Mouse (Mus musculus): ENCODE measurements around the gene Abcc9. TPM values are rescaled to one million over a fixed set of nuclear protein-coding genes. Genes with fewer than 3 reads are reported as not detected.

The Abcc9 gene
- polyA plus RNA-seq, 1 experiment from 2014 or later: 1.6 TPM

DNA sequence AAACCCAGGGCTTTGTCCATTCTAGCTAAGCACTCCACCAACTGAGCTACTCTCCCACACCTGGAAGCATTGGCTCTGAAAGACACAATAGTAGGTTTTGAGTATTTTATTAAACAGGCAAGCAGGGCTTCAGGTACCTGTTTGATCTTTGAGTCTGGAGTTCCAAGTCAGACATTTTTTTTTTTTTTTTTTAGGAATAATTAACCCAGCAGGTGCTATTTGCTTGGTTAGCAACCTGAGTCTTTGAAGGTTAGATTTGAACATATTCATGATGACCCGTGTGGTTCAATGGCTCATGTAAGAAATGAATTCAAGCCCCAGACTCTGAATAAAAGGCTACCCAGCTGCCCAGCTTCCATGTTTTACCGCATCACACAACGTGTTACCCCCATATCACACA, 137.4 kb downstream of the Abcc9 start:
- Histone ChIP-seq H3K9ac (no peak overlapping the region), H3K27ac (no peak overlapping the region), H3K4me2 (no peak overlapping the region), H3K36me3 (ENCODE audit: poor library complexity, severe bottlenecking) (no peaks in the 10 kb centered on the region), H3K4me1 (no peaks in the 10 kb centered on the region), H3K9me3 (replicated peaks) (no peaks in the 10 kb centered on the region), H3K4me3 (no peak overlapping the region), H3K27me3 (peaks cover 27% of the 10 kb centered on the region)
- ATAC-seq: no peak
- WGBS: 95% methylated on average over 3 of the region's 3 CpGs

GRCm38 (mm10) chr6:142561151-142561550, 141.0 kb downstream of the Abcc9 start:
- WGBS: 68% methylated on average over 1 of the region's 1 CpGs
- H3K9ac ChIP-seq: no peak overlapping the region
- H3K36me3 ChIP-seq (ENCODE audit: poor library complexity, severe bottlenecking): no peaks in the 10 kb centered on the region
- H3K27ac ChIP-seq: no peak overlapping the region
- peaks cover 5% of the 10 kb centered on the region; the same call in 1 of the 2 replicates for H3K27me3 ChIP-seq
- H3K4me3 ChIP-seq: no peak overlapping the region
- ATAC-seq: no peak
- no peak overlapping the region for H3K4me2 ChIP-seq
- no peaks in the 10 kb centered on the region for H3K4me1 ChIP-seq
- H3K9me3 ChIP-seq (replicated peaks): no peaks in the 10 kb centered on the region

DNA sequence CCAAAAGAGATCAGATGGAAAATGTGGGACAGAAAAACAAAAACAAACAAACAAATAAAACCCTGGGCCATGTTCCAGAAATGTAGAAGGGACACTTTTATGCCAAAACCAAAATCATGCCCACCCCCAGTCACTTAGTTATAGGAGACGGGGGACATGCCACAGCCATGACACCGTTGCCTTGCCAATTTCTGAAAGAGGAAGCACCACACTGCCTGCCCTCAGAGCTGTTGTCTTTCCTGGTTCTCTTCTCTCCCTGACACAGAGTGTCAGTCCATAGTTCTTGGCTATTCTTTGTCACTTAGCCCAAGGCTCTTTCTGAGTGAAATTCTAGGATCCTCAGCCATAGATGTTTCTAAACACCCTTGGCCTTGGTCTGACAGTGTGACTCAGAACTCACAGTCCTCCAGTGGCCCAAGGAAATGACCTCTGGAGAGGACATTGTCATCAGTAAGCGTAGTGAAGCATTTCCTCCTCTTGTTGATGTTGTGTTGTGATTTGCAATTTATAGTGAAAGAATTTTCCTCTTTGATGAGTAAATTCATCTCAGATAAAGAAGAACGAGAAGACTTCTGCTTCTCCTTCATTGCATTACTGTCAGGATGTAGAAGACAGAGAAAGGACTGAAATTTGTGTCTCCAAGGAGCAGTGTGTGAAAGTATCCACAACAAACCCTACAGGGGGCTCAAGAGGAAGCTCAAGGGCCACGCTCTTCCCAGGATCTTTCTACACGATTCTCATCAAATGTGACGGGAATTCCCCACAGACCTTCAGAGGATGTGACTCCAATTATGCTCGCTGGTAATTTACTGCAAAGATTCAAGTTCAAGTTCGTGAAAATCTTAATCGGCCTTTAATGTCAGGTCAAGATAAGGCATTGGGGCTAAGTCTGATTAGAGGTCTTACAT, 143.1 kb downstream of the Abcc9 start:
- Histone ChIP-seq H3K4me3 (no peak overlapping the region), H3K4me1 (no peaks in the 10 kb centered on the region), H3K9me3 (replicated peaks) (no peaks in the 10 kb centered on the region), H3K4me2 (no peak overlapping the region), H3K27ac (no peak overlapping the region), H3K9ac (no peak overlapping the region), H3K36me3 (ENCODE audit: poor library complexity, severe bottlenecking) (no peaks in the 10 kb centered on the region), H3K27me3 (no peaks in the 10 kb centered on the region)
- 84% methylated on average over 10 of the region's 10 CpGs for WGBS
- ATAC-seq: no peak

- H3K36me3 ChIP-seq (ENCODE audit: poor library complexity, severe bottlenecking): no peaks in the 10 kb centered on the region
- H3K27me3 ChIP-seq: no peaks in the 10 kb centered on the region
- no peak overlapping the region for H3K4me2 ChIP-seq
- no peak overlapping the region for H3K27ac ChIP-seq
- ATAC-seq: no peak
- H3K9ac ChIP-seq: no peak overlapping the region
- no peaks in the 10 kb centered on the region for H3K9me3 ChIP-seq (replicated peaks)
- WGBS: 84% methylated on average over 10 of the region's 10 CpGs
- H3K4me3 ChIP-seq: no peak overlapping the region
- H3K4me1 ChIP-seq: no peaks in the 10 kb centered on the region
These were observed 144.0 kb downstream of the Abcc9 start for GRCm38 (mm10) chr6:142558076-142558475.

DNA sequence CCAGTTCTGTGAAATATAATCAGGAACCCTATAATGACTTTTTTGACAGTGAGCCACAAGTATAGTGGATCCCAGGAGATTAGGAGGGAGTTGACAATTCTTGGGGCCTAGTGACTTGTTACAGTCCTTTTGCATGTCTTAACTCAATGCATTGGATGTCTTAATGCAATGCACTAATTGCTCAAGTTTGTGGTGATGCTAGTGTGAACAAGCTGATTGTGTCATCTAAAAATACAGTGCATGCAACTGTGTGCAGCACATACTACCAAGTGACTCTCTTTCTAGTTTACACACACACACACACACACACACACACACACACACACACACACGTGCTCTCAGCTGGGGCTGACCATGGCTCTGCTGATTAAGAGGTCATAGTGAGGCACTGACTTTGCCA, 146.1 kb downstream of the Abcc9 start:
- Histone ChIP-seq H3K4me1 (no peaks in the 10 kb centered on the region), H3K27ac (no peak overlapping the region), H3K36me3 (ENCODE audit: poor library complexity, severe bottlenecking) (no peaks in the 10 kb centered on the region), H3K9me3 (replicated peaks) (no peaks in the 10 kb centered on the region), H3K9ac (no peak overlapping the region), H3K4me3 (no peak overlapping the region), H3K4me2 (no peak overlapping the region), H3K27me3 (no peaks in the 10 kb centered on the region)
- no peak for ATAC-seq
- WGBS: 44% methylated on average over 1 of the region's 1 CpGs

DNA sequence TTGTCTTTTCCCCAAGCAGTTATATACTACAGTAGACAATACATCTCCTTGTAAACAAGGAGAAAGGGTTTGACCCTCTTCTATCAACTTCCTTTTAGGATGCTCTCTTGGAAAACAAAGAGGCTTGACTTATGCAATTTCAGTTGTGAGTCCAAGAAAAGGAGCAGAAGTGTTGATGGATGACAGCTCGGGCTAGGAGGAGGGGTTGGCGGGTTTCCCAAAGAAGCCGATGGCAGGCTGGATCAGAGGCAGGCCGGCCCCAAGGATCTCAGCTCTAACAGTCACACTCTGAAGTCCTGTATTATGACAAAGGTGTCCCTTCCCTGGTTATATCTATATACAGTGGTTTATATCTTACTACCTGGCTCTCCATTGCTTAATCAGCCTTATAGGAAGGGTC, 150.6 kb downstream of the Abcc9 start:
- ATAC-seq: no peak
- H3K4me1 ChIP-seq: no peaks in the 10 kb centered on the region
- no peaks in the 10 kb centered on the region for H3K36me3 ChIP-seq (ENCODE audit: poor library complexity, severe bottlenecking)
- WGBS: 86% methylated on average over 4 of the region's 4 CpGs
- H3K4me3 ChIP-seq: no peak overlapping the region
- no peak overlapping the region for H3K9ac ChIP-seq
- H3K9me3 ChIP-seq (replicated peaks): no peaks in the 10 kb centered on the region
- no peak overlapping the region for H3K4me2 ChIP-seq
- no peaks in the 10 kb centered on the region for H3K27me3 ChIP-seq
- no peak overlapping the region for H3K27ac ChIP-seq

- no peaks in the 10 kb centered on the region for H3K36me3 ChIP-seq (ENCODE audit: poor library complexity, severe bottlenecking)
- no peak for ATAC-seq
- H3K4me3 ChIP-seq: no peak overlapping the region
- 76% methylated on average over 4 of the region's 4 CpGs for WGBS
- H3K9me3 ChIP-seq (replicated peaks): no peaks in the 10 kb centered on the region
- H3K4me2 ChIP-seq: no peak overlapping the region
- no peaks in the 10 kb centered on the region for H3K4me1 ChIP-seq
- no peak overlapping the region for H3K9ac ChIP-seq
- H3K27me3 ChIP-seq: no peaks in the 10 kb centered on the region
- no peak overlapping the region for H3K27ac ChIP-seq
These were observed 151.2 kb downstream of the Abcc9 start for GRCm38 (mm10) chr6:142550871-142551270.

GRCm38 (mm10) chr6:142548377-142548776, 153.7 kb downstream of the Abcc9 start:
- H3K4me3 ChIP-seq: no peak overlapping the region
- H3K4me1 ChIP-seq: no peaks in the 10 kb centered on the region
- no peaks in the 10 kb centered on the region for H3K36me3 ChIP-seq (ENCODE audit: poor library complexity, severe bottlenecking)
- no peak overlapping the region for H3K27ac ChIP-seq
- no peaks in the 10 kb centered on the region for H3K9me3 ChIP-seq (replicated peaks)
- H3K4me2 ChIP-seq: no peak overlapping the region
- WGBS: 79% methylated on average over 2 of the region's 2 CpGs
- no peaks in the 10 kb centered on the region for H3K27me3 ChIP-seq
- no peak for ATAC-seq
- no peak overlapping the region for H3K9ac ChIP-seq

DNA sequence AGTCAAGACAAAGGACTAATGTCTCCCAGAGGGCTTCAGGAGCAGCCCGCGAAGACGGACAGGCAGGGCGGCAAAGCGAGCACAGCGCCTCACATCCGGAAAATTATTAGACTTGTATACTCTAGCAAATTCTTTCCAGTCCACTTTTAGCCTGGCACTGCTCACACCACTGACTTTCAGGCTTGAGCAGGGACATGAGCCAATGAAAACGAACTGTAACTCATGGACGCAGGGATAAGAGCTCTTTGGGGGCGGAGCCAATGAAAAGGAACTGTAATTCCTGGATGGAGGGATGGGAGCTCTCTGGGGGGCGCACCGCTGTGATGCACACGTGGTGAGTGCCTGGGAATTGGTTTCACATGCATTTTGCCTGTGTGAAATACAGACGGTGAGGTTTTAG, 157.0 kb downstream of the Abcc9 start:
- Histone ChIP-seq H3K27ac (no peak overlapping the region), H3K9me3 (replicated peaks) (no peaks in the 10 kb centered on the region), H3K4me3 (no peak overlapping the region), H3K27me3 (no peaks in the 10 kb centered on the region), H3K36me3 (ENCODE audit: poor library complexity, severe bottlenecking) (no peaks in the 10 kb centered on the region), H3K4me2 (peak overlapping the region; percentile 27; the same call in 1 of the 2 replicates), H3K9ac (no peak overlapping the region), H3K4me1 (no peaks in the 10 kb centered on the region)
- WGBS: 57% methylated on average over 14 of the region's 14 CpGs
- ATAC-seq: no peak

DNA sequence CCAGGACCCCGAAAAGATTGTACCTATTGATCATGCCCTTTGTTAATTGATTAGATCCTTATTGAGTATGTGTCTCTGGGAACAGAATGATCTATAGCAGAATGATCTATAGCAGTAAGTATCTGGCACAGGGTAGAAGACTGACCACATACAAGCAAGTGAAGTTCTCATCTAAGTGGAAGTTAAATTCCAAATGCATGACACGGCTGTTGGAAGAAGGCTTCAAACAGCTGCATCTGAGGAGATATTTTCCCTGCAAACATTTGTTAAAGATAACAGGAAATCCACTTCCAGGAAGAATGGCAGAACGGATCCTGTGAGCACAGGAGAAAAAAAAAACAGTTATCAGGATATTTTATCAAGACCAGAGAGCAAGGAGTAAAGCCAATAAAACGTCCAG, 158.5 kb downstream of the Abcc9 start:
- no peaks in the 10 kb centered on the region for H3K27me3 ChIP-seq
- no peaks in the 10 kb centered on the region for H3K36me3 ChIP-seq (ENCODE audit: poor library complexity, severe bottlenecking)
- 91% methylated on average over 4 of the region's 4 CpGs for WGBS
- H3K9me3 ChIP-seq (replicated peaks): no peaks in the 10 kb centered on the region
- no peaks in the 10 kb centered on the region for H3K4me1 ChIP-seq
- H3K4me3 ChIP-seq: no peak overlapping the region
- H3K9ac ChIP-seq: no peak overlapping the region
- H3K4me2 ChIP-seq: no peak overlapping the region
- no peak overlapping the region for H3K27ac ChIP-seq
- no peak for ATAC-seq

- Histone ChIP-seq H3K36me3 (ENCODE audit: poor library complexity, severe bottlenecking) (no peaks in the 10 kb centered on the region), H3K9ac (no peak overlapping the region), H3K27me3 (no peaks in the 10 kb centered on the region), H3K27ac (no peak overlapping the region), H3K4me1 (no peaks in the 10 kb centered on the region), H3K4me3 (no peak overlapping the region), H3K4me2 (no peak overlapping the region), H3K9me3 (replicated peaks) (no peaks in the 10 kb centered on the region)
- 93% methylated on average over 6 of the region's 6 CpGs for WGBS
- no peak for ATAC-seq
These were observed 159.3 kb downstream of the Abcc9 start for GRCm38 (mm10) chr6:142542800-142543175.

DNA sequence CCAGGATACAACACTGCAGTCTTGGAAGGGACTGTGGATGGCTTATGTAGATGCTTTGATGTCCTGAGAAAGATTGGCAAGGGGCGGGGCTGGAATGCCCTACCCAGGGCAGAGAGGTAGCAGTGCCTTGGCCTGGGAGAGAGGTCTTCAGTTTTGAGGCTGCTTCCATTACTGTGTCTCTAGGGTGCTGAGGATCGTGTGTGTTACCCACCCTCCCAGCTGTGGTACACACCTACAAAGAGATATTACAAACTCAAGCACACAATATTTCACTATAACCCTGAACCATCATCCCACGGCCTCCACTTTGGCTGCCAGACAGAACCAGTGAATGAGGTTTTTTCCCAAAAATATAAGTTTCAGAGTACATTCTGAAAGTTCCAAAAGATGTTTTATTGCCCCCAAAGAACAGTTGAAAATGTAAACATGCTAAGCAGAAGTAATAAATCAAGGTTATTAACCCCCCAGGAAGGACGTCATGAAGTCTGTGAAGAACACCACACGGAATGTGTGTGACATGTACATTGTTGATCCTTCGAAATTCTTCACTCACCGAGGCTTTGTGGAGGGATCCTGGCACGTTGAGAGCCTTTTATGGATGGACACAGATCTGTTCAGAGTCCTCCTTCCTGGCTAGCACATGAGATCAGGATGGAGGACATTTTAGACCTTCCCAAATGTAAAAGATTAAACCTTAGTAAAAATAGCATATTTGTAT, 159.9 kb downstream of the Abcc9 start:
- Histone ChIP-seq H3K4me3 (no peak overlapping the region), H3K4me1 (no peaks in the 10 kb centered on the region), H3K4me2 (no peak overlapping the region), H3K36me3 (ENCODE audit: poor library complexity, severe bottlenecking) (no peaks in the 10 kb centered on the region), H3K27ac (no peak overlapping the region), H3K9ac (no peak overlapping the region), H3K9me3 (replicated peaks) (no peaks in the 10 kb centered on the region), H3K27me3 (no peaks in the 10 kb centered on the region)
- 85% methylated on average over 8 of the region's 8 CpGs for WGBS
- no peak for ATAC-seq
